Comparison of ENCODE assay signal across 15 mouse cellular contexts in genomic region chr1:185823956-185824355, GRCm38 (mm10).
DNase-seq lines count a peak whose midpoint lies in the region; ATAC-seq and TF ChIP-seq lines count a peak whose summit lies in the region.
"Had no signal": no experiment of that assay in that cellular context is flagged by ENCODE, and none has a peak within 500 bp of the region (broad histone marks: within the 10 kb centered on the region; RNA-seq: fewer than 3 reads in every experiment).

No protein-coding gene starts in this region.

- H3K9me3 ChIP-seq in intestine, embryonic 16.5 days (ENCODE audit: control insufficient read depth, low read length), result no peaks in the 10 kb centered on the region
- H3K9me3 ChIP-seq in intestine, postnatal 0 days (ENCODE audit: control insufficient read depth), result no peaks in the 10 kb centered on the region
- H3K9me3 ChIP-seq in forebrain, embryonic 13.5 days (replicated peaks), result no peaks in the 10 kb centered on the region
- H3K9me3 ChIP-seq: neural tube, embryonic 12.5 days had no signal

- H3K36me3 ChIP-seq in intestine, embryonic 16.5 days (ENCODE audit: control insufficient read depth, insufficient read depth, low read length), result no peaks in the 10 kb centered on the region
- H3K36me3 ChIP-seq in intestine, postnatal 0 days (ENCODE audit: control insufficient read depth, insufficient read depth), result no peaks in the 10 kb centered on the region
- no peaks in the 10 kb centered on the region for H3K36me3 ChIP-seq in kidney, adult 2 months (ENCODE audit: control insufficient read depth, insufficient read depth, low read length)
- no peaks in the 10 kb centered on the region for H3K36me3 ChIP-seq in forebrain, embryonic 13.5 days (ENCODE audit: poor library complexity, severe bottlenecking)
- H3K36me3 ChIP-seq: neural tube, embryonic 12.5 days had no signal

- no peak overlapping the region for H3K27ac ChIP-seq in intestine, embryonic 16.5 days (ENCODE audit: low read length)
- no peak overlapping the region for H3K27ac ChIP-seq in intestine, postnatal 0 days (ENCODE audit: low read depth, low read length)
- no peak overlapping the region for H3K27ac ChIP-seq in kidney, adult 2 months (ENCODE audit: insufficient read depth, low read depth, low read length)
- H3K27ac ChIP-seq in forebrain, embryonic 13.5 days, result no peak overlapping the region
- H3K27ac ChIP-seq: heart, adult 2 months; neural tube, embryonic 12.5 days had no signal

- 36% methylated on average over 5 of the region's 5 CpGs for WGBS in intestine, embryonic 16.5 days
- WGBS in intestine, postnatal 0 days, result 33% methylated on average over 5 of the region's 5 CpGs
- WGBS in kidney, adult 2 months, result 25% methylated on average over 5 of the region's 5 CpGs
- WGBS in forebrain, embryonic 13.5 days, result 39% methylated on average over 5 of the region's 5 CpGs

- TF ChIP-seq CTCF in intestine, postnatal 0 days (IDR thresholded peaks at IDR 0.05; ENCODE audit: low read depth), result no peak
- no peak for TF ChIP-seq CTCF in kidney, adult 2 months (conservative IDR thresholded peaks at IDR 0.05; ENCODE audit: insufficient read depth, insufficient read length, low read depth, low read length)

- H3K4me2 ChIP-seq in intestine, embryonic 16.5 days (ENCODE audit: low read depth, low read length), result no peak overlapping the region
- no peak overlapping the region for H3K4me2 ChIP-seq in intestine, postnatal 0 days (replicated peaks; ENCODE audit: low read depth)
- H3K4me2 ChIP-seq in forebrain, embryonic 13.5 days, result no peak overlapping the region
- H3K4me2 ChIP-seq: neural tube, embryonic 12.5 days had no signal

- H3K27me3 ChIP-seq in intestine, embryonic 16.5 days (replicated peaks; ENCODE audit: control insufficient read depth, insufficient read depth, low read length), result no peaks in the 10 kb centered on the region
- H3K27me3 ChIP-seq in intestine, postnatal 0 days (replicated peaks; ENCODE audit: control insufficient read depth, insufficient read depth, low read length), result no peaks in the 10 kb centered on the region
- no peaks in the 10 kb centered on the region for H3K27me3 ChIP-seq in kidney, adult 2 months (replicated peaks; ENCODE audit: control insufficient read depth, insufficient read depth, low read length)
- H3K27me3 ChIP-seq in forebrain, embryonic 13.5 days, result no peaks in the 10 kb centered on the region
- H3K27me3 ChIP-seq: neural tube, embryonic 12.5 days had no signal

- no peak for TF ChIP-seq POLR2A in kidney, adult 2 months (IDR thresholded peaks at IDR 0.05; ENCODE audit: low read depth, low read length)

- no peak overlapping the region for H3K9ac ChIP-seq in intestine, embryonic 16.5 days (ENCODE audit: low read depth, low read length)
- H3K9ac ChIP-seq in intestine, postnatal 0 days (ENCODE audit: low read depth, low read length), result no peak overlapping the region
- H3K9ac ChIP-seq in forebrain, embryonic 13.5 days, result no peak overlapping the region
- H3K9ac ChIP-seq: liver, postnatal 0 days; neural tube, embryonic 12.5 days had no signal

- H3K4me1 ChIP-seq in intestine, embryonic 16.5 days (ENCODE audit: control insufficient read depth, insufficient read depth, low read length), result no peaks in the 10 kb centered on the region
- H3K4me1 ChIP-seq in intestine, postnatal 0 days (replicated peaks; ENCODE audit: control insufficient read depth, insufficient read depth, low read length), result no peaks in the 10 kb centered on the region
- no peaks in the 10 kb centered on the region for H3K4me1 ChIP-seq in kidney, adult 2 months (ENCODE audit: control insufficient read depth, insufficient read depth, low read length)
- H3K4me1 ChIP-seq in forebrain, embryonic 13.5 days, result no peaks in the 10 kb centered on the region

- DNase-seq in gastrocnemius, postnatal 25 days, result peak; percentile 31
- DNase-seq in kidney, adult 2 months, result peak; percentile 47
- peak; percentile 81 to 84 for DNase-seq in kidney, postnatal 4 days
- DNase-seq in frontal cortex, adult 2 months (ENCODE audit: extremely low spot score in 1 of 2, low spot score in 1 of 2), result no peak
- DNase-seq: cerebellum, adult 18-20 months; heart, adult 2 months; layer of hippocampus, adult 9-11 months; liver, postnatal 0 days had no signal

- ATAC-seq in intestine, embryonic 16.5 days, result 0 out of 2 replicates have a peak, but pooled peaks have one; percentile 31
- no peak for ATAC-seq in intestine, postnatal 0 days
- no peak for ATAC-seq in forebrain, embryonic 13.5 days
- ATAC-seq: activated CD4-positive, CD25-positive, alpha-beta regulatory T cell, adult 4 months; hindbrain, embryonic 16.5 days; liver, postnatal 0 days; midbrain, embryonic 16.5 days had no signal

- no peak overlapping the region for H3K4me3 ChIP-seq in intestine, embryonic 16.5 days (ENCODE audit: low read length)
- H3K4me3 ChIP-seq in intestine, postnatal 0 days (ENCODE audit: low read depth, low read length), result no peak overlapping the region
- H3K4me3 ChIP-seq in kidney, adult 2 months (ENCODE audit: insufficient read depth, low read depth, low read length), result no peak overlapping the region
- H3K4me3 ChIP-seq in forebrain, embryonic 13.5 days, result no peak overlapping the region
- H3K4me3 ChIP-seq: heart, adult 2 months; neural tube, embryonic 12.5 days had no signal

Comparison
In these comparisons a context has a peak if more than half of its experiments do, and no peak if none do; other contexts are left out.
1. DNase-seq: peak in gastrocnemius, postnatal 25 days (single experiment), kidney, adult 2 months (single experiment) and kidney, postnatal 4 days (2 of 2); none in frontal cortex, adult 2 months (0 of 2).